Comparison of ENCODE assay signal across 28 mouse cellular contexts in the genomic region with DNA sequence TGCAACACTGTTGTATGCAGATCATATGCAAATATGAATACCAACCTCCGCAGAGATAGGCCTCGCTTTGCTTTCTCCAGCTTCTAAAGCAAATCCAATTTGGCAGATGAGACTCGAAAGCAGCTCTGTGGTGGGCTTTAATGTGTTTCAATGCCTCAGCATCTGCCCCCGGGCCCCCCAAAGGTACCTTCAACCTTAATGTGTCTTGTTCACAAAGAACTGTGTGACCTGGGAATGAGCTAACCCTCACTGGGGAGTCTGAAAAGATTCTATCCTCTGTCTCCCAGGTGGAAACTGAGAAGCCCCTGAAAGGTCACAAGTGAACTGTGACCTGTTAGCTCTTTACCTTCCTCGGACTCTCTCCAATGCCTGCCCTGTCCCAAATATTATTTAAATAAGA. TPM values are rescaled to one million over a fixed set of nuclear protein-coding genes. Genes with fewer than 3 reads are reported as not detected.
A peak's percentile ranks its signal among the peaks of the same experiment; 100 is the strongest.
DNase-seq lines count a peak whose midpoint lies in the region; ATAC-seq and TF ChIP-seq lines count a peak whose summit lies in the region.
"Had no signal": no experiment of that assay in that cellular context is flagged by ENCODE, and none has a peak within 500 bp of the region (broad histone marks: within the 10 kb centered on the region; RNA-seq: fewer than 3 reads in every experiment).

No protein-coding gene starts in this region.

- ATAC-seq in midbrain, embryonic 11.5 days (ENCODE audit: low FRiP score) = no peak
- ATAC-seq in midbrain, embryonic 15.5 days (replicated peaks) = no peak
- no peak for ATAC-seq in midbrain, postnatal 0 days (ENCODE audit: low FRiP score)
- ATAC-seq: activated CD4-positive, CD25-positive, alpha-beta regulatory T cell, adult 4 months; forebrain, embryonic 14.5 days; forebrain, embryonic 16.5 days; Patski had no signal

- H3K4me1 ChIP-seq in midbrain, embryonic 11.5 days (ENCODE audit: control insufficient read depth, insufficient read depth, low read length) = no peaks in the 10 kb centered on the region
- H3K4me1 ChIP-seq in midbrain, embryonic 10.5 days = peaks cover 41% of the 10 kb centered on the region
- peaks cover 23% of the 10 kb centered on the region for H3K4me1 ChIP-seq in midbrain, embryonic 15.5 days
- H3K4me1 ChIP-seq in midbrain, postnatal 0 days (ENCODE audit: insufficient read depth, low read length) = peaks cover under 1% of the 10 kb centered on the region; the same call in 1 of the 2 replicates

- H3K27ac ChIP-seq in midbrain, embryonic 11.5 days (ENCODE audit: low read depth, low read length) = no peak overlapping the region
- H3K27ac ChIP-seq in midbrain, embryonic 10.5 days (replicated peaks) = no peak overlapping the region
- peak overlapping the region; percentile 21; the same call in 1 of the 2 replicates for H3K27ac ChIP-seq in midbrain, embryonic 15.5 days
- no peak overlapping the region for H3K27ac ChIP-seq in midbrain, postnatal 0 days (ENCODE audit: low read depth, low read length)
- H3K27ac ChIP-seq: embryonic facial prominence, embryonic 13.5 days; embryonic facial prominence, embryonic 15.5 days; forebrain, embryonic 10.5 days; forebrain, embryonic 12.5 days had no signal

- H3K4me2 ChIP-seq in midbrain, embryonic 11.5 days = no peak overlapping the region
- no peak overlapping the region for H3K4me2 ChIP-seq in midbrain, embryonic 15.5 days
- no peak overlapping the region for H3K4me2 ChIP-seq in midbrain, postnatal 0 days (ENCODE audit: low read depth, low read length, poor library complexity, severe bottlenecking)
- H3K4me2 ChIP-seq: embryonic facial prominence, embryonic 13.5 days; embryonic facial prominence, embryonic 15.5 days; forebrain, embryonic 12.5 days had no signal

- no peak for TF ChIP-seq POLR2A in brain, embryonic 14.5 days (IDR thresholded peaks at IDR 0.05; ENCODE audit: borderline replicate concordance, extremely low read depth, insufficient read depth, insufficient read length, poor library complexity, severe bottlenecking)

- H3K27me3 ChIP-seq in midbrain, embryonic 11.5 days (ENCODE audit: control insufficient read depth, insufficient read depth, low read length) = no peaks in the 10 kb centered on the region
- H3K27me3 ChIP-seq in midbrain, embryonic 10.5 days (ENCODE audit: low read depth, poor library complexity, severe bottlenecking) = peaks cover 4% of the 10 kb centered on the region; the same call in 1 of the 2 replicates
- H3K27me3 ChIP-seq in midbrain, embryonic 15.5 days (replicated peaks) = no peaks in the 10 kb centered on the region
- no peaks in the 10 kb centered on the region for H3K27me3 ChIP-seq in midbrain, postnatal 0 days (ENCODE audit: insufficient read depth, low read length)
- H3K27me3 ChIP-seq: embryonic facial prominence, embryonic 15.5 days; Patski had no signal

- peak; percentile 75 for DNase-seq in midbrain, embryonic 11.5 days (ENCODE audit: low spot score, missing footprints)
- DNase-seq in midbrain, embryonic 10.5 days (ENCODE audit: low spot score) = no peak
- no peak for DNase-seq in midbrain, postnatal 0 days (ENCODE audit: low spot score)
- DNase-seq in brain, embryonic 14.5 days (ENCODE audit: low read depth) = peak; percentile 39
- no peak for DNase-seq in kidney, adult 18-20 months
- DNase-seq: adrenal gland, adult 8-10 months; adrenal gland, postnatal 14 days; adrenal gland, postnatal 36 days; cerebellum, adult 11 months; cerebellum, adult 18-20 months; cerebellum, adult 8-10 months; cerebellum, adult 9-11 months; cerebellum, postnatal 14 days; cerebellum, postnatal 36 days; embryo, embryonic 11 days had no signal

- TF ChIP-seq CTCF in midbrain, postnatal 0 days (IDR thresholded peaks at IDR 0.05) = no peak
- TF ChIP-seq CTCF in brain, embryonic 14.5 days (IDR thresholded peaks at IDR 0.05; ENCODE audit: borderline replicate concordance, extremely low read depth, insufficient read depth, insufficient read length) = no peak

- no peak overlapping the region for H3K9ac ChIP-seq in midbrain, embryonic 11.5 days (ENCODE audit: low read length)
- no peak overlapping the region for H3K9ac ChIP-seq in midbrain, embryonic 15.5 days
- no peak overlapping the region for H3K9ac ChIP-seq in midbrain, postnatal 0 days (replicated peaks; ENCODE audit: low read length, poor library complexity, severe bottlenecking)
- H3K9ac ChIP-seq: embryonic facial prominence, embryonic 13.5 days; embryonic facial prominence, embryonic 15.5 days; forebrain, embryonic 12.5 days had no signal

- no peaks in the 10 kb centered on the region for H3K9me3 ChIP-seq in midbrain, embryonic 11.5 days (ENCODE audit: control insufficient read depth, low read length)
- no peaks in the 10 kb centered on the region for H3K9me3 ChIP-seq in midbrain, embryonic 10.5 days (replicated peaks)
- H3K9me3 ChIP-seq in midbrain, embryonic 15.5 days = no peaks in the 10 kb centered on the region
- no peaks in the 10 kb centered on the region for H3K9me3 ChIP-seq in midbrain, postnatal 0 days (ENCODE audit: low read length)
- H3K9me3 ChIP-seq: embryonic facial prominence, embryonic 13.5 days; embryonic facial prominence, embryonic 15.5 days; forebrain, embryonic 10.5 days; forebrain, embryonic 12.5 days had no signal

- H3K36me3 ChIP-seq in midbrain, embryonic 11.5 days (ENCODE audit: control insufficient read depth, insufficient read depth, low read length) = no peaks in the 10 kb centered on the region
- no peaks in the 10 kb centered on the region for H3K36me3 ChIP-seq in midbrain, embryonic 10.5 days
- no peaks in the 10 kb centered on the region for H3K36me3 ChIP-seq in midbrain, embryonic 15.5 days (replicated peaks)
- H3K36me3 ChIP-seq in midbrain, postnatal 0 days (ENCODE audit: insufficient read depth, low read length) = no peaks in the 10 kb centered on the region
- H3K36me3 ChIP-seq: embryonic facial prominence, embryonic 13.5 days; embryonic facial prominence, embryonic 15.5 days; forebrain, embryonic 10.5 days; forebrain, embryonic 12.5 days; G1E had no signal

- WGBS in midbrain, embryonic 11.5 days = 67% methylated on average over 5 of the region's 5 CpGs
- 68% methylated on average over 5 of the region's 5 CpGs for WGBS in midbrain, embryonic 10.5 days
- WGBS in midbrain, embryonic 15.5 days = 38% methylated on average over 5 of the region's 5 CpGs
- 51% methylated on average over 5 of the region's 5 CpGs for WGBS in midbrain, postnatal 0 days

- no peak overlapping the region for H3K4me3 ChIP-seq in midbrain, embryonic 11.5 days (ENCODE audit: low read depth, low read length)
- no peak overlapping the region for H3K4me3 ChIP-seq in midbrain, embryonic 10.5 days
- no peak overlapping the region for H3K4me3 ChIP-seq in midbrain, embryonic 15.5 days
- no peak overlapping the region for H3K4me3 ChIP-seq in midbrain, postnatal 0 days (ENCODE audit: low read depth, low read length)
- H3K4me3 ChIP-seq: embryonic facial prominence, embryonic 13.5 days; embryonic facial prominence, embryonic 15.5 days; erythroblast, embryonic 14.5 days; forebrain, embryonic 10.5 days; forebrain, embryonic 12.5 days had no signal

RNA-seq across cellular contexts. Expression of a gene that starts 11.9 kb away (rescaled TPM):
- 0.11 TPM in 1 of 2 replicates, not detected in the other for polyA plus RNA-seq in midbrain, embryonic 11.5 days (2014; fragmentation: Nextera tagmentation; extraction: Ambion mirVana)
- polyA plus RNA-seq in midbrain, embryonic 10.5 days (2016; fragmentation: Nextera tagmentation; extraction: Ambion mirVana) = 0.07 TPM in 1 of 2 replicates, not detected in the other
- not detected in 2 replicates for polyA plus RNA-seq in midbrain, embryonic 15.5 days (2015; fragmentation: Nextera tagmentation; extraction: Ambion mirVana)
- not detected in 2 replicates for total RNA-seq in midbrain, postnatal 0 days (2014; rRNA removed)
- 0.10 TPM in 1 of 2 replicates, not detected in the other for polyA plus RNA-seq in midbrain, postnatal 0 days (2015; fragmentation: Nextera tagmentation; extraction: Ambion mirVana)
- 0.08 TPM in 1 of 2 replicates, not detected in the other for polyA plus RNA-seq in brain, embryonic 14.5 days (2012; rRNA removed)
- total RNA-seq: adrenal gland, adult 18-20 months; adrenal gland, adult 8-10 months; adrenal gland, postnatal 14 days; adrenal gland, postnatal 36 days; G1E had no signal
- polyA plus RNA-seq: activated CD4-positive, CD25-positive, alpha-beta regulatory T cell, adult 4 months; C2C12; embryonic facial prominence, embryonic 15.5 days; erythroblast, embryonic 14.5 days; forebrain, embryonic 10.5 days; forebrain, embryonic 12.5 days; forebrain, embryonic 14.5 days; forebrain, embryonic 16.5 days; G1E had no signal

Comparison
In these comparisons a context has a peak if more than half of its experiments do, and no peak if none do; other contexts are left out.
1. DNase-seq: peak in midbrain, embryonic 11.5 days (single experiment) and brain, embryonic 14.5 days (single experiment); none in midbrain, embryonic 10.5 days (single experiment), midbrain, postnatal 0 days (single experiment) and kidney, adult 18-20 months (single experiment).